Mouse (Mus musculus): ENCODE data around the gene Nab2.

DNA sequence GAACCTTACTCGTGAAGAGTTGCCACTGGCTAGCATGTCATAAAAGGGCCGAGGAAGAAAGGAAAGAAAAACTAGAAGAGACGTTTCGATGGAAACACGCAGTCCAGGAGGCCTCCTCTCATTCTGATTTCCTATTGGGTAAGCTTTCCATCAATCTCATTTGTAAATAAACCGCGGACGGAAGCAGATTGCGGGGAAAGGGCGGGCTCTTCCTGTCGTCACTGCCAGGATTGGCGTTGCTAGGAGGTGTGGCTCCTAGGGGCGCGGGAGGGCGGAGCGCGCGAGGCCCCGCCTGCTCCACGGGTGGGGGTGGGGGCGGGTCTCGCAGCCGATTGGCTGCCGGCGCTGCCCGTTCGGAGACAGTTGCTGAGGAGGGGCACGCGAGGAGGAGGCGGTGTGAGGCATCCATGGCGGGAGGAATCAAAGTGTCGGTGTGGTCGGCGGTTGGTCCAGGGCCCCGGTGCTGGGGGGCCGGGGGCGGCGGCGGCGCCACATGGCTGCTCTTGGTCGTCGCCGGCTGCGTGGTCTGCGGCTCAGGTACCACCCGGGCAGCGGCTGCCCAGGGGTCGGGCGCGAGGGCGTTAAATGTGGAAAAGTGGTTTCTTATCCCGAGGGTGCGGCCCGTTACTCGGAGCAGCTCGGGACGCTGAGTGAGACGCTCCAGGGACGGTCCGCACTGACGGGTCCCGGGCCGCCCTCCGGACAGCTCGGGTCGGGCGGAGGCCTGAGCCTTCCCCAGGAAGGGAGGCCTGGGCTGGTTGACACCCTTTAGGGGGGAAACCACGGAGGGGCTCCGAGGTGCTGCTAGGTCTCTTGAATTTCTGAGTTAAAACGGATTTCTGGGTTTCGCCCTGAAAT is 8.6 kb upstream of the Nab2 start:
- TF ChIP-seq EP300 (optimal IDR thresholded peaks at IDR 0.05) (no peak), CTCF (IDR thresholded peaks at IDR 0.05; ENCODE audit: low read depth) (no peak)

Measured in stomach, postnatal 0 days (tissue).